Mouse (Mus musculus) limb, embryonic 15.5 days (tissue): ENCODE measurements around the gene Cdhr4. TPM values are rescaled to one million over a fixed set of nuclear protein-coding genes. Genes with fewer than 3 reads are reported as not detected.

Experiments used
- ATAC-seq: fragments of 200-750 bp; cut with Nextera tagmentation; 2 replicates; pipeline ENCODE4 v1.8.0; 2017; ENCODE audit warnings: low read depth, moderate TSS enrichment; ENCODE audit not compliant: insufficient number of reproducible peaks, low FRiP score, low TSS enrichment
- H3K27ac ChIP-seq: fragments of 300-500 bp; sonication (generic); 2 replicates; pipeline ENCODE4 v1.5.1; 2015; ENCODE audit warnings: moderate library complexity, mild to moderate bottlenecking, inconsistent platforms
- H3K27me3 ChIP-seq: fragments of 300-500 bp; sonication (generic); 2 replicates; pipeline ENCODE4 v1.6.1; 2015; ENCODE audit warnings: inconsistent platforms
- H3K36me3 ChIP-seq: fragments of 300-500 bp; sonication (generic); 2 replicates; pipeline ENCODE4 v1.6.1; 2015; ENCODE audit warnings: inconsistent platforms
- H3K4me1 ChIP-seq: fragments of 300-500 bp; sonication (generic); 2 replicates; pipeline ENCODE4 v1.6.1; 2015; ENCODE audit warnings: inconsistent platforms
- H3K4me2 ChIP-seq: fragments of 300-500 bp; sonication (generic); 2 replicates; pipeline ENCODE4 v1.6.1; 2015; ENCODE audit warnings: mild to moderate bottlenecking, inconsistent platforms
- H3K4me3 ChIP-seq: fragments of 300-500 bp; sonication (generic); 2 replicates; pipeline ENCODE4 v1.5.1; 2015; ENCODE audit warnings: mild to moderate bottlenecking, inconsistent platforms
- H3K9ac ChIP-seq: fragments of 300-500 bp; sonication (generic); 2 replicates; pipeline ENCODE4 v1.6.1; 2015; ENCODE audit warnings: inconsistent platforms
- H3K9me3 ChIP-seq: fragments of 300-500 bp; sonication (generic); 2 replicates; pipeline ENCODE4 v1.6.1; 2016; ENCODE audit warnings: inconsistent platforms
- WGBS: fragments of 180-500 bp; shearing (Covaris S2); methylation state at CpG from one replicate; pipeline ENCODE4 v1.1.7; 2015; 5-methylcytosine and 5-hydroxymethylcytosine counted together
- polyA plus RNA-seq: library from polyadenylated mRNA; unstranded; fragments of >200 nt; fragmentation: Nextera tagmentation; extraction: Ambion mirVana; gene quantifications from 2 replicates; pipeline ENCODE4 v1.2.1, GENCODE M21; 2015

The Cdhr4 gene
- 10.7 and 11.9 TPM in 2 replicates for polyA plus RNA-seq

DNA sequence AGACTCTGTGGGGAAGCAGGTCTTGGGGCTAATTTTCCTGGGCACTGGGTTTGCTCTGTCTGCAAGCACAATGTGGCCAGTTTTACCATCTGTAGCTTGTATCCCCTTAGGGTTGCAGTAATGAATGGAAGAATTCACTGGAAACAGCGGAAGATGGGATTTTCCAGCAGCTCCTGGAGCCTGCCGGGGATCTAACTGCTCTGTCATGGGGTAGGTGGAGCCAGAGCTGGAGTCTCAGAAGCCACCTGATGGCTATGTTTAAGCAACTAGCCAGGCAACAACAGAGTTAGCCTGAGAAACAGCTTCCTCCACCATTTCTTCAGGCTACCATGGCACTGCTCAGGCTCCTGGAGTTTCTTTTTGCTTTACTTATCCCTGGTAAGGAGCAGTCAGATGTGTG lies at the start of gene Cdhr4:
Gene Cdhr4, plus strand, starts transcription at position 301 of the 400 bp plus-strand sequence.
- H3K9ac ChIP-seq, result no peak within 1 kb of the TSS
- no peak within 1 kb of the TSS for H3K4me2 ChIP-seq
- WGBS, result 35% methylated on average over 2 of the region's 2 CpGs
- H3K4me1 ChIP-seq, result peaks cover 13% of the 10 kb centered on the region
- no peaks in the 10 kb centered on the region for H3K9me3 ChIP-seq
- ATAC-seq, result no peak
- no peak within 1 kb of the TSS for H3K4me3 ChIP-seq
- H3K36me3 ChIP-seq, result no peaks in the 10 kb centered on the region
- H3K27me3 ChIP-seq, result no peaks in the 10 kb centered on the region
- no peak within 1 kb of the TSS for H3K27ac ChIP-seq

- no peaks in the 10 kb centered on the region for H3K27me3 ChIP-seq
- H3K4me1 ChIP-seq, result peaks cover 14% of the 10 kb centered on the region
- 85% methylated on average over 31 of the region's 31 CpGs for WGBS
- no peaks in the 10 kb centered on the region for H3K9me3 ChIP-seq
- no peak overlapping the region for H3K27ac ChIP-seq
- no peak overlapping the region for H3K9ac ChIP-seq
- no peak overlapping the region for H3K4me3 ChIP-seq
- ATAC-seq, result no peak
- H3K36me3 ChIP-seq, result no peaks in the 10 kb centered on the region
- no peak overlapping the region for H3K4me2 ChIP-seq
Measured at GRCm38 (mm10) chr9:107947241-107948194, 44.8 kb upstream of the Cdhr4 start.

DNA sequence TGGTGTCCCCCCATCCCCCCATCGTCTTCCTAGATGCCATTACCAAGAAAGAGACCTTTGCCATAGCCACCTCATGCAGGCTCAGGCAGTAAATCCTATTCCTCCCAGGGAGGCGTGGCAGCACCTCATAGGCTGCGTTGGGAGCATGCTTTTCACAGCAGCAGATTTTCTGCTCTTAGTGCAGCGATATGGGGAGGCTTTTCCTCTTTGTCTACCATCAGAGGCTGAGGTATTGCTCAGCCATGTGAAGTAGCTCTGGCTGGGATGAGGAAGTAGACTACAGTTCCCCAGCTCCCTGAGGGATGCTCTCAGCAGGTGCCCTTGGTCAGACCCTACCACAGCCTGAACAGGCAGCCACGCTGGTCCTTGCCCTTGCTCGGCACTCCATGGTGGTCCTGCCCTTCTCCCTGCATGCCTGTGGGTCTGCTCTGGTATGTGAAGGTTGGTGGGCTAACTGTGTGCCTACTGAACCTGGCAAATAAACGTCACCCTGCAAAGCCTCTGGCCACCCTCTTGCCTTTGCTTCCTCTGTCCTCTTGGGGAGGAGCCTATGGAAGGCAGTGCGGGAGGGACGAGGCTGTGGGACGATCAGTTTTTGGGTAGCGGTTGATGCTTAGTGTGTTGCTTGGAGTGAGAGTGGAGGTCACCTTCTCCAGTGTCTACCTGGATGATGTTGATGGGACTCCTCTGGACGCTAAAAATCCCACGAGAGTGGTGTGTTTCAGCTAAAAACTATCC lies 42.9 kb upstream of the Cdhr4 start:
- no peak overlapping the region for H3K9ac ChIP-seq
- H3K27me3 ChIP-seq, result no peaks in the 10 kb centered on the region
- no peaks in the 10 kb centered on the region for H3K36me3 ChIP-seq
- no peaks in the 10 kb centered on the region for H3K9me3 ChIP-seq
- no peak for ATAC-seq
- WGBS, result 76% methylated on average over 13 of the region's 13 CpGs
- H3K27ac ChIP-seq, result no peak overlapping the region
- H3K4me2 ChIP-seq, result no peak overlapping the region
- H3K4me3 ChIP-seq, result no peak overlapping the region
- peaks cover 14% of the 10 kb centered on the region for H3K4me1 ChIP-seq

DNA sequence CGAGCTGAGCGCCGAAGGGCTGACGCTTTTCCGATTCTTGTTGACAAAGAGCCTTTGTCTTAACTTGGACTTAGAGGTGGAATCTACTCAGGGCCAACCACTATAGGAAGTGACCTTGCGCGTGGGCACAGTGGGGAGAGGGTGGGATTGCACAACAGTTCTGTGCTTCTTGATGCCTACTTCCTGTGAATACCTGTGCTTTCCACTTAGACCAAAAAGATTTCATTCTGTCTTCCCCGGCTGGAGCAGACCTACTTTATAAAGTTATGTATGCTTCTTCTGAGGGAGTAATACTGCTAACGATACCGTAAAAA lies 42.4 kb upstream of the Cdhr4 start, which contains the start of gene Traip:
Gene Traip, plus strand, starts transcription at position 215 of the 314 bp plus-strand sequence.
- no peak for ATAC-seq
- peaks cover 14% of the 10 kb centered on the region for H3K4me1 ChIP-seq
- no peaks in the 10 kb centered on the region for H3K9me3 ChIP-seq
- peak within 1 kb of the TSS; percentile 54 for H3K9ac ChIP-seq
- H3K27me3 ChIP-seq, result no peaks in the 10 kb centered on the region
- peak within 1 kb of the TSS; percentile 75 for H3K27ac ChIP-seq
- peak within 1 kb of the TSS; percentile 64 for H3K4me2 ChIP-seq
- peak within 1 kb of the TSS; percentile 68 for H3K4me3 ChIP-seq
- H3K36me3 ChIP-seq, result no peaks in the 10 kb centered on the region
- 85% methylated on average over 10 of the region's 10 CpGs for WGBS

- Histone ChIP-seq H3K27me3 (no peaks in the 10 kb centered on the region), H3K4me2 (peak overlapping the region; percentile 64), H3K4me1 (peaks cover 14% of the 10 kb centered on the region), H3K36me3 (no peaks in the 10 kb centered on the region), H3K9ac (peak overlapping the region; percentile 54), H3K4me3 (peak overlapping the region; percentile 68), H3K9me3 (no peaks in the 10 kb centered on the region), H3K27ac (peak overlapping the region; percentile 75)
- ATAC-seq, result peak; percentile 77
- 15% methylated on average over 45 of the region's 45 CpGs for WGBS
Measured at GRCm38 (mm10) chr9:107950460-107951355, 41.6 kb upstream of the Cdhr4 start.

DNA sequence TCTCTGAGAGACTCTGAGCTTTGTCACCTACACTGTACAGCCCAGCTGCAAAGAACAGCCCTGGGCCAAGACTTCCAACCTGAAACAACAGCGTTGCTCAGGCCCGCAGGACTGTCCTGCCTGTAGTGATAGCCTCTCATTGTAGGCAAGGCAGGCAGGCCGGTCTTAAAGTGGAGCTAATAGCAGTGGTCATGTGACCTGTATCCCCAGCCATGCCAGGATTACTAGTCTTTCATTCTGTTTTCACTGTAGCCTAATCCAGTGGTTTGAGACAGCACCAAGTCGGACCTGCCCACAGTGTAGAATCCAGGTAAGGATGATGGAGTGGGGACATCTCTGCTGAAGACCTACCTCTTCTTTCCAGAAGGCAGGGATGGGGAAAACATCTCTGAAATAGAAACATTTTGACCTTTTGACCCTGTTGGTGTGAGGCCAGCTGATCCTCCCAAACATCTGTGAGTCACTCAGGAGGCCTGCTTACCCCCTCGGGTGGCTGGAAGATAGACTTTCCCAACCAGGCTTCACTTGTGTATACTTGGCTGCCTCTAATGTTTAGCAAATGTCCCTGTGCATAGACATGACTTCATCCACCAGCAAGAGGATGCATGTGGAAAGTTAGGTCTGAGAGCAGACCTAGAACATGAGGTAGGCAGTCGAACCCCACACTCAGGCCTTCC lies 36.5 kb upstream of the Cdhr4 start:
- Histone ChIP-seq H3K36me3 (peaks cover 28% of the 10 kb centered on the region), H3K27ac (no peak overlapping the region), H3K4me3 (no peak overlapping the region), H3K9me3 (no peaks in the 10 kb centered on the region), H3K9ac (no peak overlapping the region), H3K4me1 (peaks cover 10% of the 10 kb centered on the region), H3K27me3 (no peaks in the 10 kb centered on the region), H3K4me2 (no peak overlapping the region)
- 73% methylated on average over 6 of the region's 6 CpGs for WGBS
- ATAC-seq, result no peak

DNA sequence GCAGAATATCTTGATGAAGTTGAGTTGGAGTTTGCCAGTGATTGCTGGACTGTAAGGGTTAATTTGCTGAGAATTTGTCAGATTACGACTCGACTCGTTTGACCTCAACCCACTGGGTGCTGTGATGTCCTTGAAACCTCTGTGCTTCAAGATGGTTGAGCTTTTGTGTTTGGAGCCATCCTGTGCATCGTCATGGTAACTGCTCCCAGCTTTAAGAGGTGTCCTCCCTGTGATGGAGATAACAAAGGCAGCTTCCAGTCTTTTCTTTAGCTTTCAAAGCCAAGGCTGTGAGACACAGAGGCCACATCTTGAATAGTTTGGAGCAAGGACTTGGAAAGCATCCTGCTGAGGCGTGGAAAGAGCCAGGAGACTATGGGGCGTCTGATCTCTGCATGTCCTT lies 35.2 kb upstream of the Cdhr4 start:
- no peak overlapping the region for H3K9ac ChIP-seq
- no peaks in the 10 kb centered on the region for H3K9me3 ChIP-seq
- H3K27me3 ChIP-seq, result no peaks in the 10 kb centered on the region
- H3K4me3 ChIP-seq, result no peak overlapping the region
- H3K4me2 ChIP-seq, result no peak overlapping the region
- 65% methylated on average over 6 of the region's 6 CpGs for WGBS
- peaks cover 40% of the 10 kb centered on the region for H3K36me3 ChIP-seq
- H3K4me1 ChIP-seq, result peaks cover 6% of the 10 kb centered on the region; the same call in 1 of the 2 replicates
- no peak for ATAC-seq
- no peak overlapping the region for H3K27ac ChIP-seq

DNA sequence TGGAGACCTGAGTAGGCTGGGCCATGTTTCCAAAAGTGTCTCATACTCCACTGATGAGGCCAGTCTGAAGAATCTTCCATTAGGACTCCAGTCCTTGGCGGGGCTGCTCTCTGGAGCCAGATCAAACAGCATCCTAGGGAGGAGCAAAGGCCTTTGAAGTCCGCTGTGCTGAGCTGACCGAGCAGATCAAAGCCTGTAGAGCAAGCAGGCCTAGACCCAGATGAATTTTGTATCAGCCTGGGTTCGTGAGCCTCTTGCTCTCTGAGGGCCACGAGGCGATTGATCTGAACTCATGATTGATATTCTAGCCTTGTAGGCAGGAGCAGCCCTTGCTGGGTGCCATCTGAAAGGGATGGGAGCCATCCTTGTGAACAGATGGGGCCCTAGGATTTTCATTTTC lies 32.4 kb upstream of the Cdhr4 start:
- peaks cover 6% of the 10 kb centered on the region; the same call in 1 of the 2 replicates for H3K4me1 ChIP-seq
- ATAC-seq, result no peak
- H3K36me3 ChIP-seq, result peaks cover 50% of the 10 kb centered on the region
- no peak overlapping the region for H3K27ac ChIP-seq
- no peaks in the 10 kb centered on the region for H3K27me3 ChIP-seq
- H3K9ac ChIP-seq, result no peak overlapping the region
- no peak overlapping the region for H3K4me3 ChIP-seq
- 35% methylated on average over 6 of the region's 6 CpGs for whole genome bisulfite sequencing
- H3K9me3 ChIP-seq, result no peaks in the 10 kb centered on the region
- H3K4me2 ChIP-seq, result no peak overlapping the region

- peaks cover 52% of the 10 kb centered on the region for H3K36me3 ChIP-seq
- WGBS, result 75% methylated on average over 4 of the region's 4 CpGs
- no peak for ATAC-seq
- no peak overlapping the region for H3K9ac ChIP-seq
- H3K27ac ChIP-seq, result no peak overlapping the region
- H3K9me3 ChIP-seq, result no peaks in the 10 kb centered on the region
- no peaks in the 10 kb centered on the region for H3K27me3 ChIP-seq
- H3K4me3 ChIP-seq, result no peak overlapping the region
- peaks cover 6% of the 10 kb centered on the region; the same call in 1 of the 2 replicates for H3K4me1 ChIP-seq
- H3K4me2 ChIP-seq, result no peak overlapping the region
Measured at GRCm38 (mm10) chr9:107960928-107961327, 31.4 kb upstream of the Cdhr4 start.

- Histone ChIP-seq H3K4me1 (peaks cover 6% of the 10 kb centered on the region; the same call in 1 of the 2 replicates), H3K9ac (no peak overlapping the region), H3K9me3 (no peaks in the 10 kb centered on the region), H3K36me3 (peaks cover 52% of the 10 kb centered on the region), H3K4me3 (no peak overlapping the region), H3K27me3 (no peaks in the 10 kb centered on the region), H3K27ac (no peak overlapping the region), H3K4me2 (no peak overlapping the region)
- 83% methylated on average over 10 of the region's 10 CpGs for WGBS
- ATAC-seq, result no peak
Measured at GRCm38 (mm10) chr9:107961351-107961762, 30.9 kb upstream of the Cdhr4 start.

DNA sequence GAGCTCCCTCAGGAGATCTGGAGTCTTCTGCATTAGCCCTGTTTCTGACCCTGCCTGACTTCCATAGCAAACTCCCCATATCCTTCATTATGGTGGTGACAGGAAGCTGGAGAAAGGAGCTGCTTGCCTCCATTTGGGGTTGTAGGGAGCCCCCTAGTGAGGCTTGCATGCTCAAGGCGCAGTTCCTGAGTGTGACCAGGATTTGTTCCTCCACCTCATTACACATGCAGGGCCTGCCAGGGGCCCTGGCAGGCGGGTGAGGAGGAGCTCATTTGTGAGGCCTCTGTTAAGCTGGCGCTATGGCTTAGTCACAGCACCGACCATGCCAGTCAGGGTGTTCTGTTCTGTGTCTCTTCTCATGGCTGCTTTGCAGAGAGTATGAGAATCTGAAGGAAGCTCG lies 30.4 kb upstream of the Cdhr4 start:
- Histone ChIP-seq H3K4me1 (peaks cover 6% of the 10 kb centered on the region; the same call in 1 of the 2 replicates), H3K27me3 (no peaks in the 10 kb centered on the region), H3K4me3 (no peak overlapping the region), H3K27ac (no peak overlapping the region), H3K9me3 (no peaks in the 10 kb centered on the region), H3K9ac (no peak overlapping the region), H3K4me2 (no peak overlapping the region), H3K36me3 (peaks cover 57% of the 10 kb centered on the region)
- 63% methylated on average over 5 of the region's 5 CpGs for WGBS
- no peak; the same call in 1 of the 2 replicates for ATAC-seq
